Mouse (Mus musculus): ENCODE measurements around the gene Orai2. TPM values are rescaled to one million over a fixed set of nuclear protein-coding genes. Genes with fewer than 3 reads are reported as not detected.

Orai2 gene
- total and polyA plus RNA-seq, 3 experiments, result 33.6 to 35.7 TPM; not detected in 1

GRCm38 (mm10) chr5:136167296-136167695, 3.2 kb downstream of the Orai2 start:
- no peak overlapping the region for H3K9ac ChIP-seq (ENCODE audit: control insufficient read depth, low read depth, low read length, poor library complexity, severe bottlenecking)
- H3K9me3 ChIP-seq (replicated peaks; ENCODE audit: insufficient read depth, low read length), result no peaks in the 10 kb centered on the region
- H3K27me3 ChIP-seq (ENCODE audit: control insufficient read depth in 1 of 2, insufficient read depth in 2 of 2, low read length in 2 of 2), result no peaks in the 10 kb centered on the region
- TF ChIP-seq MXI1 (IDR thresholded peaks at IDR 0.05; ENCODE audit: low read depth, low read length) (no peak), HCFC1 (IDR thresholded peaks at IDR 0.05; ENCODE audit: low read depth, low read length) (no peak), USF2 (IDR thresholded peaks at IDR 0.05; ENCODE audit: borderline replicate concordance in 1 of 2, insufficient read depth in 1 of 2, low read depth in 1 of 2, low read length in 2 of 2) (no peak), GATA1 (IDR thresholded peaks at IDR 0.05; ENCODE audit: low read depth, low read length) (no peak), ELF1 (IDR thresholded peaks at IDR 0.05; ENCODE audit: low read depth, low read length) (no peak), ZNF384 (IDR thresholded peaks at IDR 0.05; ENCODE audit: low read depth, low read length) (no peak), MYB (IDR thresholded peaks at IDR 0.05; ENCODE audit: low read depth, low read length) (no peak), RAD21 (IDR thresholded peaks at IDR 0.05; ENCODE audit: low read depth, low read length) (no peak), TCF12 (IDR thresholded peaks at IDR 0.05; ENCODE audit: low read depth, low read length) (no peak), CTCF (IDR thresholded peaks at IDR 0.05 in 2 of 3, conservative IDR thresholded peaks at IDR 0.05 in 1 of 3; ENCODE audit: control insufficient read depth in 1 of 3, insufficient read depth in 1 of 3, low read depth in 2 of 3, low read length in 3 of 3, poor library complexity in 1 of 3, severe bottlenecking in 1 of 3) (no peak)
- H3K27ac ChIP-seq (ENCODE audit: control insufficient read depth, low read depth, low read length), result no peak overlapping the region
- peaks cover 14% of the 10 kb centered on the region for H3K79me2 ChIP-seq (ENCODE audit: control insufficient read depth, insufficient read depth, low read length, poor library complexity)
- peaks cover 2 to 6% of the 10 kb centered on the region in 2 experiments for H3K36me3 ChIP-seq (ENCODE audit: control insufficient read depth in 1 of 2, insufficient read depth in 2 of 2, low read length in 2 of 2)
- peaks cover 0 to 12% of the 10 kb centered on the region in 2 experiments for H3K4me1 ChIP-seq (ENCODE audit: control insufficient read depth in 1 of 2, insufficient read depth in 2 of 2, low read length in 2 of 2)
- no peak overlapping the region for H3K4me3 ChIP-seq (ENCODE audit: control insufficient read depth in 1 of 2, insufficient read depth in 1 of 2, low read depth in 2 of 2, low read length in 2 of 2)
- no peak for DNase-seq (ENCODE audit: low read depth, low spot score)

- 0 out of 2 replicates have a peak, but pooled peaks have one; percentile 49 for TF ChIP-seq POLR2AphosphoS5 (IDR thresholded peaks at IDR 0.05; ENCODE audit: borderline replicate concordance, low read depth, low read length)
- no peak for TF ChIP-seq BHLHE40 (IDR thresholded peaks at IDR 0.05; ENCODE audit: borderline replicate concordance, low read depth, low read length)
- H3K27ac ChIP-seq (ENCODE audit: control insufficient read depth, low read depth, low read length), result no peak overlapping the region
- no peak overlapping the region for H3K4me3 ChIP-seq (ENCODE audit: control insufficient read depth in 1 of 2, insufficient read depth in 1 of 2, low read depth in 2 of 2, low read length in 2 of 2)
- H3K36me3 ChIP-seq (ENCODE audit: control insufficient read depth in 1 of 2, insufficient read depth in 2 of 2, low read length in 2 of 2), result peaks cover 0 to 7% of the 10 kb centered on the region in 2 experiments; a peak in 3 of 4 replicates
- peaks cover 0 to 4% of the 10 kb centered on the region in 2 experiments; a peak in 2 of 4 replicates for H3K4me1 ChIP-seq (ENCODE audit: control insufficient read depth in 1 of 2, insufficient read depth in 2 of 2, low read length in 2 of 2)
- H3K79me2 ChIP-seq (ENCODE audit: control insufficient read depth, insufficient read depth, low read length, poor library complexity), result peaks cover 11% of the 10 kb centered on the region
- no peak overlapping the region for H3K9ac ChIP-seq (ENCODE audit: control insufficient read depth, low read depth, low read length, poor library complexity, severe bottlenecking)
- H3K9me3 ChIP-seq (replicated peaks; ENCODE audit: insufficient read depth, low read length), result no peaks in the 10 kb centered on the region
- DNase-seq (ENCODE audit: low read depth, low spot score), result no peak
- no peaks in the 10 kb centered on the region for H3K27me3 ChIP-seq (ENCODE audit: control insufficient read depth in 1 of 2, insufficient read depth in 2 of 2, low read length in 2 of 2)
Measured at GRCm38 (mm10) chr5:136165246-136165645, 5.3 kb downstream of the Orai2 start.

- Histone ChIP-seq H3K4me3 (ENCODE audit: control insufficient read depth in 1 of 2, insufficient read depth in 1 of 2, low read depth in 2 of 2, low read length in 2 of 2) (no peak overlapping the region), H3K27ac (ENCODE audit: control insufficient read depth, low read depth, low read length) (no peak overlapping the region), H3K4me1 (ENCODE audit: control insufficient read depth in 1 of 2, insufficient read depth in 2 of 2, low read length in 2 of 2) (no peaks in the 10 kb centered on the region), H3K36me3 (ENCODE audit: control insufficient read depth in 1 of 2, insufficient read depth in 2 of 2, low read length in 2 of 2) (peaks cover 0 to 9% of the 10 kb centered on the region in 2 experiments; a peak in 2 of 4 replicates), H3K79me2 (ENCODE audit: control insufficient read depth, insufficient read depth, low read length, poor library complexity) (0 out of 2 replicates have a peak, but pooled peaks cover 2% of the 10 kb centered on the region), H3K27me3 (ENCODE audit: control insufficient read depth in 1 of 2, insufficient read depth in 2 of 2, low read length in 2 of 2) (no peaks in the 10 kb centered on the region), H3K9ac (ENCODE audit: control insufficient read depth, low read depth, low read length, poor library complexity, severe bottlenecking) (no peak overlapping the region), H3K9me3 (replicated peaks; ENCODE audit: insufficient read depth, low read length) (no peaks in the 10 kb centered on the region)
- DNase-seq (ENCODE audit: low read depth, low spot score), result no peak
- TF ChIP-seq KAT2A (conservative IDR thresholded peaks at IDR 0.05; ENCODE audit: low read depth, low read length) (no peak), ZMIZ1 (IDR thresholded peaks at IDR 0.05; ENCODE audit: low read depth, low read length) (no peak), GABPA (IDR thresholded peaks at IDR 0.05; ENCODE audit: low read depth, low read length) (no peak), POLR2A (IDR thresholded peaks at IDR 0.05; ENCODE audit: control insufficient read depth in 1 of 2, insufficient read depth in 1 of 2, low read depth in 1 of 2, low read length in 2 of 2, poor library complexity in 1 of 2) (no peak), POLR2AphosphoS2 (IDR thresholded peaks at IDR 0.05; ENCODE audit: low read length) (no peak), ETS1 (IDR thresholded peaks at IDR 0.05; ENCODE audit: low read depth, low read length) (no peak), EP300 (IDR thresholded peaks at IDR 0.05; ENCODE audit: low read depth in 1 of 2, low read length in 2 of 2) (no peak), POLR2AphosphoS5 (IDR thresholded peaks at IDR 0.05; ENCODE audit: borderline replicate concordance, low read depth, low read length) (no peak), CTCF (IDR thresholded peaks at IDR 0.05 in 2 of 3, conservative IDR thresholded peaks at IDR 0.05 in 1 of 3; ENCODE audit: control insufficient read depth in 1 of 3, insufficient read depth in 1 of 3, low read depth in 2 of 3, low read length in 3 of 3, poor library complexity in 1 of 3, severe bottlenecking in 1 of 3) (no peak), UBTF (IDR thresholded peaks at IDR 0.05; ENCODE audit: borderline replicate concordance, insufficient read depth, low read depth, low read length) (no peak), SMC3 (IDR thresholded peaks at IDR 0.05; ENCODE audit: low read depth, low read length) (no peak), BHLHE40 (IDR thresholded peaks at IDR 0.05; ENCODE audit: borderline replicate concordance, low read depth, low read length) (no peak), TAL1 (IDR thresholded peaks at IDR 0.05; ENCODE audit: low read length) (no peak), TBP (IDR thresholded peaks at IDR 0.05; ENCODE audit: low read depth, low read length) (no peak), ELF1 (IDR thresholded peaks at IDR 0.05; ENCODE audit: low read depth, low read length) (no peak), ZC3H11A (IDR thresholded peaks at IDR 0.05; ENCODE audit: low read depth, low read length) (no peak)
Measured at GRCm38 (mm10) chr5:136163807-136164474, 6.6 kb downstream of the Orai2 start.

All from MEL (cell line).